Mouse (Mus musculus): Measurements from ENCODE around the gene Carm1. TPM values are rescaled to one million over a fixed set of nuclear protein-coding genes. Genes with fewer than 3 reads are reported as not detected.

Carm1 gene
- polyA plus RNA-seq, 1 experiment from 2014 or later = 72.3 TPM

DNA sequence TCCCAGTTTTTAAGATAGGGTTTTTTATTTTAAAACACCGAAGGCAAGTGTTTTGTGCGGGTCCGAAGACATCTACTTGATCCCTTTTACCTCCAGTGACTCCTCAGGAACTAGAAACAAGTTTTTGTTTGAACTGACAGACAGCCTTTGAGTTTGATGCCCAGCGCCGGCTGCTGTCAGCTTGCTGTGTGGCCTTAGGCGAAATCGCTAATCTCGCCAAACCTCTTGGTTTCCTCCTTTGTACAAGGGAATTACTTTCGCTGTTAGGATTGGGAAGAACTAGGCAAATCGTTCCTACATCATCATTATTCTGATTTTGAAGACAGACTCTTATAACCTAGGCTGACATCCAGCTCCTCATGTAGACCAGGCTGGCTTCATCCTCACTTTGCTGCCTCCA is 70.4 kb downstream of the Carm1 start:
- WGBS = 11% methylated on average over 10 of the region's 10 CpGs
- H3K4me1 ChIP-seq (replicated peaks) = peaks cover 16% of the 10 kb centered on the region
- H3K4me3 ChIP-seq (replicated peaks) = peak overlapping the region; percentile 69
- H3K9me3 ChIP-seq = no peaks in the 10 kb centered on the region
- peak overlapping the region; percentile 84 for H3K9ac ChIP-seq (replicated peaks)
- H3K36me3 ChIP-seq = peaks cover 12% of the 10 kb centered on the region; the same call in 1 of the 2 replicates
- ATAC-seq (ENCODE audit: insufficient number of reproducible peaks, insufficient read depth, low FRiP score, low TSS enrichment, low read depth) = no peak
- peak overlapping the region; percentile 73 for H3K4me2 ChIP-seq
- peak overlapping the region; percentile 98 for H3K27ac ChIP-seq
- H3K27me3 ChIP-seq = no peaks in the 10 kb centered on the region

DNA sequence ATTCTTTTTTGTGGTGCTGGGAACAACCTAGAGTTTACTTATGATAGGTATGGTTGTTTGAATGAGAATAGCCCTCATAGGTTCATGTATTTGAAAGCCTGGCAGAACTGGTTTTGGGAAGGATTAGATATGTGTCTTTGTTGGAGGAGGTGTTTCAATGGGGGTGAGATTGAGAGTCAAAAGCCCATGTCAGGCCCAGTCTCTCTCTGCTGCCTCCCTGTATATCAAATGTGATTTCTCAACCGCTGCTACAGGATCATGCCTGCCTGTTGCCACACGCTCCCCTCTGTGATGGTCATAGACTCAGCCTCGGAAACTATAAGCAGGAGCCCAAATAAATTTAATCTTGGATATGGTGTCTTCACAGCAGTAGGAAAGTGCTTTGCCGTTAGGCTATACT is 73.5 kb downstream of the Carm1 start:
- H3K4me3 ChIP-seq (replicated peaks) = no peak overlapping the region
- no peak for ATAC-seq (ENCODE audit: insufficient number of reproducible peaks, insufficient read depth, low FRiP score, low TSS enrichment, low read depth)
- no peak overlapping the region for H3K9ac ChIP-seq (replicated peaks)
- H3K27me3 ChIP-seq = no peaks in the 10 kb centered on the region
- H3K4me1 ChIP-seq (replicated peaks) = peaks cover 17% of the 10 kb centered on the region
- no peaks in the 10 kb centered on the region for H3K9me3 ChIP-seq
- WGBS = 91% methylated on average over 4 of the region's 4 CpGs
- H3K4me2 ChIP-seq = no peak overlapping the region
- no peak overlapping the region for H3K27ac ChIP-seq
- peaks cover 20% of the 10 kb centered on the region; the same call in 1 of the 2 replicates for H3K36me3 ChIP-seq

DNA sequence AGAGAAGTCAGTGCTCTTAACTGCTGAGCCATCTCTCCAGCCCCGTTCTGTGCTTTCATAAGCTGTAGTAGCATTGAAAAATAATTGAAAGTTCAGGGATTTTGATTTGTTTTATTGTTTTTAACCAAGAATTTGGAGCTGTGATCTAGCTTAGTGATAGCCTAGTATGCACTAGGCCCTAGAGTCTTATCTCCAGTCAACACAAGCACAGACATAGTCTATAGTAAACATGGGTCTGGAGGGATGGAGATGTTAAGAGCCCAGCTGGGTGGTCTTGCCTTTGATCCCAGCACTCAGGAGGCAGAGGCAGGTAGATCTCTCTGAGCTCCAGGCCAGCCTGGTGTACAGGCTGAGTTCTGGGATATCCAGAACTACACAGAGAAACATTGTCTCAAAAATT is 76.0 kb downstream of the Carm1 start:
- peaks cover 23% of the 10 kb centered on the region; the same call in 1 of the 2 replicates for H3K36me3 ChIP-seq
- WGBS = 83% methylated on average over 1 of the region's 1 CpGs
- no peaks in the 10 kb centered on the region for H3K27me3 ChIP-seq

DNA sequence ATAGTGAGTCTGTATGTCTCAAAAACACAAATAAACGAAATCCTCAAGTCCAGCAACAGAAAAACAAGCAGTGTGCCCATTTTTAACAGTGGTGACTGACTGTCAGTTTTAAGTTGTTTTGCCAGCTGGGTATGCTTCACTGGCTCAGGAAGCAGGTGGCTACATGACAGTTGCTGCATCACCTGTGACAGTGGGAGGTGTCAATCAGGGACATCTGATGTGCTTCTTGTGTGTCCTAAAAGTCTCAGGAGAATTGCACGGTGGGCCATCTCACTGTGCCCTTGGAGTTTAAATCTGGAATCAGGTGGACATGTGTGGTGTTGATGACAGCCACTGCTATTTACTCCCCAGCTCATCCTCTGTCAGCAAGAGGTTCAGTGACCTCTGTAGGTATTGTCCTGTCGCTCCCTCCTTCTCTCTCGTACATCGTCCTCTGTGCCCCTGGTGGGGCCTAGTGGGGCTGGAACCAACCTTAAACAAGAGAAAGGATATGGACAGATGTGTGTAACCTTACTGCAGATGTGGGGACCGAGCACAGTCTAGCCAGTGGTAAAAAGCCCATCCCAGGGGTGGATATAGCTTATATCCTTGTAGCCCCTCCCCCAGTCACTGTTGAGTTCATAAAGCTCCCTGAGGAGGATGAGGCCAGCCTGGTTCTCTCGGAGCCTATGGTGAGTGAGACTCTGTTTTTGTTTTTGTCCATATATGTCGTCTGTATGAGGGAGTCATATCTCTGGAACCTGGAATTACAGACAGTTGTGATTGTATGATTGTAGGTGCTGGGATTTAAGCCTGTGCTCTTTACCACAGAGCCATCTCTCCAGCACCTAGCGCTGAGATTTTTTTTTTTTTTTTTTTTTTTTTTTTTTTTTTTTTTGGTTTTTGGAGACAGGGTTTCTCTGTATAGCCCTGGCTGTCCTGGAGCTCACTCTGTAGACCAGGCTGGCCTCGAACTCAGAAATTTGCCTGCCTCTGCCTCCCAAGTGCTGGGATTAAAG is 78.9 kb downstream of the Carm1 start:
- WGBS = 92% methylated on average over 10 of the region's 10 CpGs
- no peak overlapping the region for H3K4me3 ChIP-seq (replicated peaks)
- no peaks in the 10 kb centered on the region for H3K9me3 ChIP-seq
- H3K9ac ChIP-seq (replicated peaks) = no peak overlapping the region
- 0 out of 2 replicates have a peak, but pooled peaks cover 4% of the 10 kb centered on the region for H3K4me1 ChIP-seq (replicated peaks)
- H3K27me3 ChIP-seq = no peaks in the 10 kb centered on the region
- no peak overlapping the region for H3K27ac ChIP-seq
- H3K4me2 ChIP-seq = no peak overlapping the region
- no peak for ATAC-seq (ENCODE audit: insufficient number of reproducible peaks, insufficient read depth, low FRiP score, low TSS enrichment, low read depth)
- H3K36me3 ChIP-seq = peaks cover 20% of the 10 kb centered on the region; the same call in 1 of the 2 replicates

More for the DNA sequence above, 76.0 kb downstream of the Carm1 start:
- H3K4me1 ChIP-seq (replicated peaks) = peaks cover 13% of the 10 kb centered on the region
- H3K4me3 ChIP-seq (replicated peaks) = no peak overlapping the region
- H3K27ac ChIP-seq = no peak overlapping the region
- no peaks in the 10 kb centered on the region for H3K9me3 ChIP-seq
- no peak overlapping the region for H3K9ac ChIP-seq (replicated peaks)
- no peak overlapping the region for H3K4me2 ChIP-seq
- ATAC-seq (ENCODE audit: insufficient number of reproducible peaks, insufficient read depth, low FRiP score, low TSS enrichment, low read depth) = no peak

DNA sequence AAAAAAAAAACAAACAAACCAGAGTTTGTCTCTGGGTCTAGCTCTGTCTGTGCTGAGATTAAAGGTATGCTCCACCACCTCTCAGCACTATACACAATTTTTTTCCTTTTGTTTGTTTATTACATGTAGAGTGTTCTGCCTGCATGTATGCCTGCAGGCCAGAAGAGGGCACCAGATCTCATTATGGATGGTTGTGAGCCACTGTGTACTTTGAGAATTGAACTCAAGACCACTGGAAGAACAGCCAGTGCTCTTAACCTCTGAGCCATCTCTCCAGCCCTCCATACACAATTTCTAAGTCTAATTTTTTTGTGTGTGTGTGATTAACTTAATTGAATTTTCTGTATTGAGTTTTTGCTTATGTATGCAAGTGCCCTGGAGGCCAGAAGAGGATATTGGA is 79.9 kb downstream of the Carm1 start:
- Histone ChIP-seq H3K4me3 (replicated peaks) (no peak overlapping the region), H3K9me3 (no peaks in the 10 kb centered on the region), H3K4me1 (replicated peaks) (0 out of 2 replicates have a peak, but pooled peaks cover 4% of the 10 kb centered on the region), H3K27ac (no peak overlapping the region), H3K9ac (replicated peaks) (no peak overlapping the region), H3K27me3 (no peaks in the 10 kb centered on the region), H3K36me3 (peaks cover 26% of the 10 kb centered on the region; the same call in 1 of the 2 replicates), H3K4me2 (no peak overlapping the region)
- no peak for ATAC-seq (ENCODE audit: insufficient number of reproducible peaks, insufficient read depth, low FRiP score, low TSS enrichment, low read depth)

DNA sequence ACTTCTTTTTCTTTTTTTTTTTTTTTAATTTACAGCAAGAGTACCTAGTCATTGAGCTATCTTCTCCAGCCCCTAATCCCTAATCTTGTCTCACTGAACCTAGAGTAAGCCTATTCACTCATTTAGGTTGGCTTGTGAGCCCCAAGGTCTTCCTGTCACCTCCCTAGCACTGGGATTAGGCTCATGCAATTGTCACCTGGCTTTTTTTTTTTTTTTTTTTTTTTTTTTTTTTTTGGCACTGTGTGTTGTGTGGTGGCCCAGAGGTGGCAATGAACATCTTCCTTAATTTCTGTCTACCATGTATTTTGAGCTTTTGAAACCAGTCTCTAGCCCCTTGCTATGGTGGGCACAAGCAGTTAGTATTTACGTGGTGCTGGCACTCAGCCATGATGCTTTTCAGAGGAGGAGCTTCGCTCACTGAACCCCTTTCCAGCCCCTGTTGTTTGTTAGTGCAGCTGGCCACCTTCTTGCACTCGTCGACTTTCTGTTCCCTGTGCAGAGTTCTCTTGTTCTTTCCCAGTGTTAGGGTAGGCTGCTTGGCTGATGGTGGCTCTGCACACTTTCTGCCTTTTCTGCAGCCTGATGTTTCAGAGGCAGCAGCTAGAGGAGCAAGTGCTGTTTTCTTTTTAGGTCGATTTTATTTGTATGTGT is 80.6 kb downstream of the Carm1 start:
- Histone ChIP-seq H3K9me3 (no peaks in the 10 kb centered on the region), H3K27me3 (no peaks in the 10 kb centered on the region)
- 87% methylated on average over 5 of the region's 5 CpGs for WGBS

DNA sequence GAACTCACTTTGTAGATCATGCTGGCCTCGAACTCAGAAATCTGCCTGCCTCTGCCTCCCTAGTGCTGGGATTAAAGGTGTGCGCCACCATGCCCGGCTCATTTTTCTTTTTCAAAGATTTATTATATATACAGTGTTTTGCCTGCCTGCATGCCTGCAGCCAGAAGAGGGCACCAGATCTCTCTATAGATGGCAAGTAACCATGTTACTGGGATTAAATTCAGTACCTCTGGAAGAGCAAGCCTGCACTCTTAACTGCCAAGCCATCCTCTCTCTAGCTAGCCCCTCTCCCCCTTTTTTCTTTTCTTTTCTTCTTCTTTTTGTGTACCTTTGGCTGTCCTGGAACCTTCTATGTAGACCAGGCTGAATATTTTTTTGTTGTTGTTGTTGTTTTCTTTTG is 84.0 kb downstream of the Carm1 start:
- WGBS = 84% methylated on average over 3 of the region's 3 CpGs
- ATAC-seq (ENCODE audit: insufficient number of reproducible peaks, insufficient read depth, low FRiP score, low TSS enrichment, low read depth) = no peak
- H3K4me1 ChIP-seq (replicated peaks) = no peaks in the 10 kb centered on the region
- no peak overlapping the region for H3K4me3 ChIP-seq (replicated peaks)
- peaks cover 51% of the 10 kb centered on the region for H3K36me3 ChIP-seq
- no peak overlapping the region for H3K4me2 ChIP-seq
- H3K27ac ChIP-seq = no peak overlapping the region
- no peaks in the 10 kb centered on the region for H3K9me3 ChIP-seq
- no peak overlapping the region for H3K9ac ChIP-seq (replicated peaks)
- no peaks in the 10 kb centered on the region for H3K27me3 ChIP-seq

More for the DNA sequence above, 80.6 kb downstream of the Carm1 start:
- no peak overlapping the region for H3K4me3 ChIP-seq (replicated peaks)
- peaks cover 27% of the 10 kb centered on the region; the same call in 1 of the 2 replicates for H3K36me3 ChIP-seq
- ATAC-seq (ENCODE audit: insufficient number of reproducible peaks, insufficient read depth, low FRiP score, low TSS enrichment, low read depth) = no peak
- no peak overlapping the region for H3K4me2 ChIP-seq
- no peak overlapping the region for H3K9ac ChIP-seq (replicated peaks)
- no peak overlapping the region for H3K27ac ChIP-seq
- 0 out of 2 replicates have a peak, but pooled peaks cover 4% of the 10 kb centered on the region for H3K4me1 ChIP-seq (replicated peaks)

DNA sequence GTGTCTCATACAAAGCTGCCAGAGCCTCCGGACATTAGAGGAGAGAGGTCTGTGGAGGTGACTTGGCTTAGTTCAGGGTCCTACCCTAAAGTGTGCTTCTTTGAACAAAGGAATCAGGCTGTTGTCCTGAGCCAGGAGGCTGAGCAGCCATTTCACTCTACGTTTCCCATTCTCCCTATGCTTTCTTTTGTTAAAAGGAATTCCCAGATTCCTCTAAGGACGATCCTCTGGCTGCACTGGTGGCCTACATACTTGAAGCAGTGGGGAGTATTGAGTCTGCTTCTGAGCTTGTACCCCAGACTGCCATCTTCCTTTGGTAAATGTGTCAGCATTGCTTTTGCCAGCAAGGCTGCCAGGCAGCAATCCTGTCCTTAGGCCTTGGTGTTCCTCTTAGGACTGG is 86.4 kb downstream of the Carm1 start:
- no peak for ATAC-seq (ENCODE audit: insufficient number of reproducible peaks, insufficient read depth, low FRiP score, low TSS enrichment, low read depth)
- Histone ChIP-seq H3K27ac (no peak overlapping the region), H3K4me1 (replicated peaks) (no peaks in the 10 kb centered on the region), H3K27me3 (no peaks in the 10 kb centered on the region), H3K9me3 (no peaks in the 10 kb centered on the region), H3K4me3 (replicated peaks) (no peak overlapping the region), H3K9ac (replicated peaks) (no peak overlapping the region), H3K36me3 (peaks cover 68% of the 10 kb centered on the region), H3K4me2 (no peak overlapping the region)
- WGBS = 93% methylated on average over 3 of the region's 3 CpGs

DNA sequence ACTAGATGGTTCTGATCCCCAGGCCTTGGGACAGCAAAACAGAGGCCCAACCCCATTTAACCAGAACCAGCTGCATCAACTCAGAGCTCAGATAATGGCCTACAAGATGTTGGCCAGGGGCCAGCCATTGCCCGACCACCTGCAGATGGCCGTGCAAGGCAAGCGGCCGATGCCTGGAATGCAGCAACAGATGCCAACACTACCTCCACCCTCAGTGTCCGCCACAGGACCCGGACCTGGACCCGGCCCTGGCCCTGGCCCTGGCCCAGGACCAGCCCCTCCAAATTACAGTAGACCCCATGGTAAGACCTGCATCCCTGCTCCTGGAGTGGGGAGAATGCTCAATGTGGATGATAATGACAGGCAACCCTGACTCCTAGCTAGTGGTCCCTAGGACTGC is 88.9 kb downstream of the Carm1 start:
- no peak overlapping the region for H3K27ac ChIP-seq
- ATAC-seq (ENCODE audit: insufficient number of reproducible peaks, insufficient read depth, low FRiP score, low TSS enrichment, low read depth) = no peak
- no peak overlapping the region for H3K4me2 ChIP-seq
- no peak overlapping the region for H3K9ac ChIP-seq (replicated peaks)
- H3K4me3 ChIP-seq (replicated peaks) = no peak overlapping the region
- no peaks in the 10 kb centered on the region for H3K27me3 ChIP-seq
- H3K9me3 ChIP-seq = no peaks in the 10 kb centered on the region
- peaks cover 91% of the 10 kb centered on the region for H3K36me3 ChIP-seq
- WGBS = 59% methylated on average over 7 of the region's 7 CpGs
- no peaks in the 10 kb centered on the region for H3K4me1 ChIP-seq (replicated peaks)

DNA sequence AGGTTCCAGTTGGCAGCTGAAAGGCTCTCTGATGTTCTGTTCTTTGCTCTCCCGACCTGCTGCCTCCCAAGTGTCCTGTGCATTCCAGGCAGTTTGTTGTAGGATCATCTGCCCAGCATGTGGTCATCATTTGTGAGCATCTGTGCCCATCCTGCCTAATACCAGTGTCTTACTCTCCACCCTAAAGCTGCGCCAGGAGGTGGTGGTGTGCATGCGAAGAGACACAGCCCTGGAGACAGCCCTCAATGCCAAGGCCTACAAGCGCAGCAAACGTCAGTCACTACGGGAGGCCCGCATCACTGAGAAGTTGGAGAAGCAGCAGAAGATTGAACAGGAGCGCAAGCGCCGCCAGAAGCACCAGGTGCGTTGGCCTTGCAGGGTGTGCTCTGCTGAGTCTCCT is 92.3 kb downstream of the Carm1 start:
- H3K4me3 ChIP-seq (replicated peaks) = no peak overlapping the region
- H3K36me3 ChIP-seq = peaks cover 100% of the 10 kb centered on the region
- no peak overlapping the region for H3K27ac ChIP-seq
- no peaks in the 10 kb centered on the region for H3K9me3 ChIP-seq
- WGBS = 93% methylated on average over 11 of the region's 11 CpGs
- H3K27me3 ChIP-seq = no peaks in the 10 kb centered on the region
- H3K4me1 ChIP-seq (replicated peaks) = no peaks in the 10 kb centered on the region
- H3K9ac ChIP-seq (replicated peaks) = no peak overlapping the region
- no peak overlapping the region for H3K4me2 ChIP-seq
- ATAC-seq (ENCODE audit: insufficient number of reproducible peaks, insufficient read depth, low FRiP score, low TSS enrichment, low read depth) = no peak
